Mouse (Mus musculus) heart, postnatal 0 days (tissue): ENCODE data around the gene Bdh2.

ENCODE experiments used
- CTCF ChIP-seq: IDR thresholded peaks from 2 replicates; pipeline ENCODE4 v1.5.1; 2016; ENCODE audit warnings: antibody characterized with exemption, control low read depth, low read depth
- EP300 ChIP-seq: IDR thresholded peaks from 2 replicates; pipeline ENCODE4 v1.6.1; 2016; ENCODE audit warnings: antibody characterized with exemption, low read depth

- TF ChIP-seq CTCF (no peak), EP300 (no peak)
Observed at GRCm38 (mm10) chr3:135246828-135247227, 34.2 kb upstream of the Bdh2 start.
